Mouse (Mus musculus): ENCODE data around the gene Tie1.

DNA sequence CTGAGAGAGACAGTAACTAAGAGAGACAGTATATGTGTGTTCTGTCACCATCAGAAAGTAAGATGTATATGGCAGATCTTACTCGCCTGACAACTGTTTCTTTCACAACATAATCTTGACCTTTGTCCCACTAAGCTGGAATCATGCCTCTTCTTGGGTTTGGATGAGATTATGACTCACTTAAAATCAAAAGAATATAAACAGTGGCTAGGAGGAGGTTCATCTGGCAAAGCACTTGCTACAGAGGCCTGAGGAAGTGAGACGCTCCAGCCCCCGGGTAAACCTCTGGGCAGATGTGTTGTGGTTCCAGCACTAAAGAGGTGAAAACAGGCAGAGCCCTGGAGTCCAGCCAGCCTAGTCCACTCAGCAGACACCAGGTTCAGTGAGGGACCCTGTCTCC, 15.7 kb upstream of the Tie1 start:
- TF ChIP-seq CTCF (IDR thresholded peaks at IDR 0.05; ENCODE audit: borderline replicate concordance, extremely low read depth, insufficient read depth, insufficient read length) (no peak), POLR2A (IDR thresholded peaks at IDR 0.05; ENCODE audit: borderline replicate concordance, extremely low read depth, insufficient read depth, insufficient read length, poor library complexity, severe bottlenecking) (no peak)

Measured in brain, embryonic 14.5 days (tissue).